Mouse (Mus musculus): Measurements from ENCODE around the gene Morf4l2. TPM values are rescaled to one million over a fixed set of nuclear protein-coding genes. Genes with fewer than 3 reads are reported as not detected.

The Morf4l2 gene
- 471 and 491 TPM in 2 replicates for polyA plus RNA-seq (2014; fragmentation: Nextera tagmentation; extraction: Ambion mirVana)

DNA sequence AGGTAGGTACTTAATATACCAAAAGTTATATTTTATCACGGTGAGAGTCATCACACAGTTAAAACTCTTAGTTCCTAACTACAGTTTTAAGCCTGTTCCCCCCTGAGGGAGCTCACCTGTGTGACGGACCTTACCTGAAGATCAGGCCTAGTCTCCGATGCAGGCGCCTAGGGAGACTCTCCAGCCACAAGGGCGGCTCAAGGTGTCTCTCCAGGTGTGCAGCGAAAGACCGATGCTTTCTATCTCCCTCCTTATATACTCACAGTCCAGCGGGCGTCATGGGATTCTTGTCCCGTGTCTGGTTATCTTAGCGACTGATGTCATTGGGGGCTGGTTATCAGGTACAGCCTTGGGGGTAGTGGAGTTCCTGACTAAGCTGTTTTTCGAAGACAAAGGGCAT, at the start of gene Morf4l2:
Gene Morf4l2 (minus strand): TSS at position 232 of the 400 bp plus-strand sequence.
- Histone ChIP-seq H3K27me3 (replicated peaks; ENCODE audit: control insufficient read depth, insufficient read depth, low read length) (no peaks in the 10 kb centered on the region), H3K4me1 (replicated peaks; ENCODE audit: control insufficient read depth, insufficient read depth, low read length) (no peaks in the 10 kb centered on the region), H3K36me3 (ENCODE audit: control insufficient read depth, insufficient read depth, low read length) (peaks cover 11% of the 10 kb centered on the region), H3K27ac (ENCODE audit: low read depth) (peak within 1 kb of the TSS; percentile 88), H3K9me3 (ENCODE audit: control insufficient read depth, low read length) (no peaks in the 10 kb centered on the region), H3K9ac (ENCODE audit: low read length) (peak within 1 kb of the TSS; percentile 60), H3K4me3 (ENCODE audit: low read depth, low read length) (peak within 1 kb of the TSS; percentile 61), H3K4me2 (ENCODE audit: low read length) (peak within 1 kb of the TSS; percentile 52)
- DNase-seq (ENCODE audit: low spot score) (no peak), ATAC-seq (replicated peaks; ENCODE audit: low FRiP score, low TSS enrichment, low read depth) (no peak)
- 92% methylated on average over 12 of the region's 12 CpGs for WGBS

GRCm38 (mm10) chrX:136789446-136789845, 46.0 kb upstream of the Morf4l2 start:
- DNase-seq (ENCODE audit: low spot score) (no peak), ATAC-seq (replicated peaks; ENCODE audit: low FRiP score, low TSS enrichment, low read depth) (no peak)
- H3K4me1 ChIP-seq (replicated peaks; ENCODE audit: control insufficient read depth, insufficient read depth, low read length): no peaks in the 10 kb centered on the region
- no peak overlapping the region for H3K4me2 ChIP-seq (ENCODE audit: low read length)
- no peak overlapping the region for H3K4me3 ChIP-seq (ENCODE audit: low read depth, low read length)
- 56% methylated on average over 4 of the region's 4 CpGs for WGBS
- no peaks in the 10 kb centered on the region for H3K27me3 ChIP-seq (replicated peaks; ENCODE audit: control insufficient read depth, insufficient read depth, low read length)
- no peak overlapping the region for H3K27ac ChIP-seq (ENCODE audit: low read depth)
- H3K9ac ChIP-seq (ENCODE audit: low read length): no peak overlapping the region
- H3K36me3 ChIP-seq (ENCODE audit: control insufficient read depth, insufficient read depth, low read length): no peaks in the 10 kb centered on the region
- H3K9me3 ChIP-seq (ENCODE audit: control insufficient read depth, low read length): no peaks in the 10 kb centered on the region

DNA sequence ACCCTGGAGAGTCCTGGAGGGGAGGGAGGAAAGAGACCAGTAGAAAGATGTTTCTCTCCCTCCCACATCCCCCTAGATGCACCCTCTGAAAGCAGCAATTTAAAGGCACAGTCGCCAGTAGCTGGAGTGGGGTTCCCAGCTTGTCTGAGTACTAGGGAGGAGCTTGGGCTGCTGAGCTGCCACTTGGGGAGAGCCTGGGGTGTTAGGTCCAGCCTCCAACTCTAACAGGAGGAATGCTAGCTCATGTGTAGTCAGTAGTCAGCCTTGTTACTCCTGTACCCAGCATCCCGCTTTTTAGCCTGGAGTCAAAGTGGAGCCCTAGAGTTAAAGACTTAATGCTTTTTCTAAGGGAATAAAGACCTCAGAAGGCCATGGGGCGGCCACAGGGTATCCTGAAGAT, 36.6 kb upstream of the Morf4l2 start, which contains the start of gene Glra4:
Gene Glra4 (minus strand): TSS at position 101 of the 400 bp plus-strand sequence.
- Histone ChIP-seq H3K9me3 (ENCODE audit: control insufficient read depth, low read length) (no peaks in the 10 kb centered on the region), H3K4me1 (replicated peaks; ENCODE audit: control insufficient read depth, insufficient read depth, low read length) (no peaks in the 10 kb centered on the region), H3K27ac (ENCODE audit: low read depth) (no peak within 1 kb of the TSS), H3K36me3 (ENCODE audit: control insufficient read depth, insufficient read depth, low read length) (no peaks in the 10 kb centered on the region), H3K4me3 (ENCODE audit: low read depth, low read length) (no peak within 1 kb of the TSS), H3K4me2 (ENCODE audit: low read length) (no peak within 1 kb of the TSS), H3K27me3 (replicated peaks; ENCODE audit: control insufficient read depth, insufficient read depth, low read length) (no peaks in the 10 kb centered on the region), H3K9ac (ENCODE audit: low read length) (no peak within 1 kb of the TSS)
- no peak for ATAC-seq (replicated peaks; ENCODE audit: low FRiP score, low TSS enrichment, low read depth)
- WGBS: 81% methylated on average over 3 of the region's 3 CpGs
- DNase-seq (ENCODE audit: low spot score): no peak

DNA sequence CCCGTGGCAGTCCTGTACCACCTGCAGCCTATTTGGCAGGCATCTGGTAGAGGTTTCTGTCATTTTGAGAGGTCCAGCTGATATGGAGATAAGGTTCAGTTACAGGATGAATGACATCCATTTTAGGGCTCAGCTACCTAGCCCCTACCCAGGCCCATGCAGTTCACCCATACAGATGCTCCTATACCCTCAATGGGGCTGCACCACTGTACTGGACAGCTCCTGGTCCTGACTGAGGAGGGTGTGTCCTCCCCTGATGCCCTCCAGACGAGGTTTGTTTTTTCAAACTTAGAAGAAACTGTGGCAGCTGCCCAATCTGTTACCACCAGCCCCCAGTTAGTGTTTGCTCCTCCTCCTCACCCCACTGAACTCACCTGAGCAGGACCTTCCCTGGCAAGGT, 35.8 kb upstream of the Morf4l2 start:
- Histone ChIP-seq H3K27ac (ENCODE audit: low read depth) (no peak overlapping the region), H3K27me3 (replicated peaks; ENCODE audit: control insufficient read depth, insufficient read depth, low read length) (no peaks in the 10 kb centered on the region), H3K36me3 (ENCODE audit: control insufficient read depth, insufficient read depth, low read length) (no peaks in the 10 kb centered on the region), H3K9me3 (ENCODE audit: control insufficient read depth, low read length) (no peaks in the 10 kb centered on the region), H3K4me3 (ENCODE audit: low read depth, low read length) (no peak overlapping the region), H3K9ac (ENCODE audit: low read length) (no peak overlapping the region), H3K4me2 (ENCODE audit: low read length) (no peak overlapping the region), H3K4me1 (replicated peaks; ENCODE audit: control insufficient read depth, insufficient read depth, low read length) (no peaks in the 10 kb centered on the region)
- 51% methylated on average over 2 of the region's 2 CpGs for WGBS
- DNase-seq (ENCODE audit: low spot score): no peak
- no peak for ATAC-seq (replicated peaks; ENCODE audit: low FRiP score, low TSS enrichment, low read depth)

DNA sequence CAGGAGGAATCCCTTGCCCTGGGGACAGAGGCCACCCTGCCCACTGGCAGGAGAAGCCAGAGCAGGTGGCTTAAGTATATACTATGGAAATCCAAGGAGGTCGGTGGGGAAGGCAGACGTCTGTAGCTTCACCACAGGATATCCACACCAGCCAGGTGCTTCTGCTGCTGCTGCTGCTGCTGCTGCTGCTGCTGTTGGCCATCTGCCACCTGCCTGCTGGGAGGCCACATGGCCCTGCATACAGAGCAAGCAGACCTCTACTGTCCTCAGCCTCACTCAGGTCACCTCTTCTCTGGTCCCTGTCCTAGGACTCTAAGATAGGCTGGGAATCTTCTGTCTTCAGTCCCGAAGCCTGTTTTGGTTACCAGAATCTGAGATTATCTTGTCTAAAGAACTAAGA, 34.6 kb upstream of the Morf4l2 start:
- Histone ChIP-seq H3K4me1 (replicated peaks; ENCODE audit: control insufficient read depth, insufficient read depth, low read length) (no peaks in the 10 kb centered on the region), H3K36me3 (ENCODE audit: control insufficient read depth, insufficient read depth, low read length) (no peaks in the 10 kb centered on the region), H3K27me3 (replicated peaks; ENCODE audit: control insufficient read depth, insufficient read depth, low read length) (no peaks in the 10 kb centered on the region), H3K27ac (ENCODE audit: low read depth) (no peak overlapping the region), H3K4me3 (ENCODE audit: low read depth, low read length) (no peak overlapping the region), H3K9ac (ENCODE audit: low read length) (no peak overlapping the region), H3K4me2 (ENCODE audit: low read length) (no peak overlapping the region), H3K9me3 (ENCODE audit: control insufficient read depth, low read length) (no peaks in the 10 kb centered on the region)
- 68% methylated on average over 3 of the region's 3 CpGs for WGBS
- DNase-seq (ENCODE audit: low spot score): no peak
- ATAC-seq (replicated peaks; ENCODE audit: low FRiP score, low TSS enrichment, low read depth): no peak

GRCm38 (mm10) chrX:136773035-136773434, 29.5 kb upstream of the Morf4l2 start:
- H3K4me2 ChIP-seq (ENCODE audit: low read length): no peak overlapping the region
- no peak overlapping the region for H3K4me3 ChIP-seq (ENCODE audit: low read depth, low read length)
- WGBS: 77% methylated on average over 1 of the region's 1 CpGs
- H3K27ac ChIP-seq (ENCODE audit: low read depth): no peak overlapping the region
- H3K27me3 ChIP-seq (replicated peaks; ENCODE audit: control insufficient read depth, insufficient read depth, low read length): no peaks in the 10 kb centered on the region
- no peaks in the 10 kb centered on the region for H3K4me1 ChIP-seq (replicated peaks; ENCODE audit: control insufficient read depth, insufficient read depth, low read length)
- H3K9ac ChIP-seq (ENCODE audit: low read length): no peak overlapping the region
- H3K36me3 ChIP-seq (ENCODE audit: control insufficient read depth, insufficient read depth, low read length): no peaks in the 10 kb centered on the region
- DNase-seq (ENCODE audit: low spot score) (no peak), ATAC-seq (replicated peaks; ENCODE audit: low FRiP score, low TSS enrichment, low read depth) (no peak)
- H3K9me3 ChIP-seq (ENCODE audit: control insufficient read depth, low read length): no peaks in the 10 kb centered on the region

GRCm38 (mm10) chrX:136761103-136762074, 17.9 kb upstream of the Morf4l2 start:
- Histone ChIP-seq H3K27me3 (replicated peaks; ENCODE audit: control insufficient read depth, insufficient read depth, low read length) (no peaks in the 10 kb centered on the region), H3K9ac (ENCODE audit: low read length) (no peak overlapping the region), H3K4me2 (ENCODE audit: low read length) (no peak overlapping the region), H3K4me1 (replicated peaks; ENCODE audit: control insufficient read depth, insufficient read depth, low read length) (no peaks in the 10 kb centered on the region), H3K36me3 (ENCODE audit: control insufficient read depth, insufficient read depth, low read length) (peaks cover 14% of the 10 kb centered on the region; the same call in 1 of the 2 replicates), H3K4me3 (ENCODE audit: low read depth, low read length) (no peak overlapping the region), H3K27ac (ENCODE audit: low read depth) (no peak overlapping the region), H3K9me3 (ENCODE audit: control insufficient read depth, low read length) (no peaks in the 10 kb centered on the region)
- ATAC-seq (replicated peaks; ENCODE audit: low FRiP score, low TSS enrichment, low read depth) (no peak), DNase-seq (ENCODE audit: low spot score) (no peak)
- WGBS: 77% methylated on average over 11 of the region's 11 CpGs

GRCm38 (mm10) chrX:136755464-136755863, 12.0 kb upstream of the Morf4l2 start:
- Histone ChIP-seq H3K4me1 (replicated peaks; ENCODE audit: control insufficient read depth, insufficient read depth, low read length) (no peaks in the 10 kb centered on the region), H3K9me3 (ENCODE audit: control insufficient read depth, low read length) (no peaks in the 10 kb centered on the region), H3K27me3 (replicated peaks; ENCODE audit: control insufficient read depth, insufficient read depth, low read length) (no peaks in the 10 kb centered on the region), H3K36me3 (ENCODE audit: control insufficient read depth, insufficient read depth, low read length) (peaks cover 14% of the 10 kb centered on the region; the same call in 1 of the 2 replicates), H3K4me2 (ENCODE audit: low read length) (no peak overlapping the region), H3K4me3 (ENCODE audit: low read depth, low read length) (no peak overlapping the region), H3K9ac (ENCODE audit: low read length) (no peak overlapping the region), H3K27ac (ENCODE audit: low read depth) (no peak overlapping the region)
- ATAC-seq (replicated peaks; ENCODE audit: low FRiP score, low TSS enrichment, low read depth) (no peak), DNase-seq (ENCODE audit: low spot score) (no peak)
- WGBS: 91% methylated on average over 3 of the region's 3 CpGs

All from intestine, embryonic 14.5 days (tissue).